Mouse (Mus musculus): ENCODE data around the gene Ifnlr1. TPM values are rescaled to one million over a fixed set of nuclear protein-coding genes. Genes with fewer than 3 reads are reported as not detected.

The Ifnlr1 gene
- total and polyA plus RNA-seq, 3 experiments: 0.03 TPM; not detected in 2

DNA sequence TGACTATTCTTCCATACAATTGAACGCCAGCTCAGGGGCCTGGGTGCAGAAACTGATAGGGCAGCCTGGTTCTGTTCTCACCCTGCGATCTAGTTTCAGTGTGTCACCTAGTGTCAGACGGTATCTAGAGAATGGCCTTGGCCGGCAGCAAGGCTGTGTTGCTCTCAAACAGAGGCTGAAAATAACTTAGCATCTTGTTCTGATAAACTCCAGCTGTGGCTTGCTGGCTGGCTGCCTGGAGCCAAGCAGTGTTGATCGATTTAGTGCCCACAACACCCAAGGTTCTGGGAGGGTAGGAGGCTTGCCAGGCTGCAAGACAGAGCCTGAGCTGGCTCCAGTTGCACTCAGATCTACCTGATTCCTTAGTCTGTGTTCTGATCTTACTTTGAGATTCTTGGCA, 27.6 kb upstream of the Ifnlr1 start:
- Histone ChIP-seq H3K36me3 (ENCODE audit: control insufficient read depth in 1 of 2, insufficient read depth in 2 of 2, low read length in 2 of 2) (no peaks in the 10 kb centered on the region), H3K4me3 (ENCODE audit: control insufficient read depth in 1 of 2, insufficient read depth in 1 of 2, low read depth in 2 of 2, low read length in 2 of 2) (no peak overlapping the region), H3K27me3 (ENCODE audit: control insufficient read depth in 1 of 2, insufficient read depth in 2 of 2, low read length in 2 of 2) (peaks cover 0 to 1% of the 10 kb centered on the region in 2 experiments; a peak in 3 of 4 replicates), H3K9ac (ENCODE audit: control insufficient read depth, low read depth, low read length, poor library complexity, severe bottlenecking) (no peak overlapping the region), H3K27ac (ENCODE audit: control insufficient read depth, low read depth, low read length) (no peak overlapping the region), H3K79me2 (ENCODE audit: control insufficient read depth, insufficient read depth, low read length, poor library complexity) (no peaks in the 10 kb centered on the region), H3K4me1 (ENCODE audit: control insufficient read depth in 1 of 2, insufficient read depth in 2 of 2, low read length in 2 of 2) (no peaks in the 10 kb centered on the region), H3K9me3 (replicated peaks; ENCODE audit: insufficient read depth, low read length) (no peaks in the 10 kb centered on the region)
- TF ChIP-seq E2F4 (IDR thresholded peaks at IDR 0.05; ENCODE audit: borderline replicate concordance, low read depth, low read length): no peak
- no peak for TF ChIP-seq EP300 (IDR thresholded peaks at IDR 0.05; ENCODE audit: low read depth in 1 of 2, low read length in 2 of 2)
- no peak for TF ChIP-seq POLR2AphosphoS5 (IDR thresholded peaks at IDR 0.05; ENCODE audit: borderline replicate concordance, low read depth, low read length)
- TF ChIP-seq ZC3H11A (IDR thresholded peaks at IDR 0.05; ENCODE audit: low read depth, low read length): no peak
- no peak for TF ChIP-seq USF2 (IDR thresholded peaks at IDR 0.05; ENCODE audit: borderline replicate concordance in 1 of 2, insufficient read depth in 1 of 2, low read depth in 1 of 2, low read length in 2 of 2)
- no peak for TF ChIP-seq POLR2AphosphoS2 (IDR thresholded peaks at IDR 0.05; ENCODE audit: low read length)
- TF ChIP-seq TCF12 (IDR thresholded peaks at IDR 0.05; ENCODE audit: low read depth, low read length): no peak
- TF ChIP-seq RAD21 (IDR thresholded peaks at IDR 0.05; ENCODE audit: low read depth, low read length): no peak
- TF ChIP-seq GABPA (IDR thresholded peaks at IDR 0.05; ENCODE audit: low read depth, low read length): no peak
- TF ChIP-seq ZNF384 (IDR thresholded peaks at IDR 0.05; ENCODE audit: low read depth, low read length): no peak
- no peak for TF ChIP-seq TAL1 (IDR thresholded peaks at IDR 0.05; ENCODE audit: low read length)
- TF ChIP-seq MXI1 (IDR thresholded peaks at IDR 0.05; ENCODE audit: low read depth, low read length): no peak
- no peak for TF ChIP-seq MYB (IDR thresholded peaks at IDR 0.05; ENCODE audit: low read depth, low read length)
- no peak for TF ChIP-seq NELFE (IDR thresholded peaks at IDR 0.05; ENCODE audit: low read depth, low read length)
- no peak for TF ChIP-seq HCFC1 (IDR thresholded peaks at IDR 0.05; ENCODE audit: low read depth, low read length)
- TF ChIP-seq NRF1 (IDR thresholded peaks at IDR 0.05; ENCODE audit: insufficient read depth, low read depth, low read length, poor library complexity, severe bottlenecking): no peak
- DNase-seq (ENCODE audit: low read depth, low spot score): no peak

DNA sequence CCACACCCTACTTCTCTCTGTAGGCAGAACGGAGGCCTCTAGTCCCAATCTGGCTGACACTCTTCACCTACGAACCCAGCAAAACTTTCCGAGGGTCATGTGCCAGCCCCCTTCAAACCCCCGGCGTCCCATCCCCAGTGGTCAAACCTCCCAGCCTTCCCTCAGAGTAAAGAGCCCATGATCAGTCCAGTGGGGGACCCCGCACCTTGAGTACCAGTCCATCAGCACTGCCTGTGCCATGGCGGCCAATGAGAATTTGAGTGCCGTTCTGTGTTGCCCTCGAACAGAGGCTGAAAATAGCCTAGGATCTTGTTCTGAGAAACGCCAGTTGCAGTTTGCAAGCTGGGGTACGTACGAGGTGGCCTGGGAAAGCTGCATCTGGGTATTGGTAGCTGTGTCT, 27.2 kb upstream of the Ifnlr1 start:
- Histone ChIP-seq H3K9ac (ENCODE audit: control insufficient read depth, low read depth, low read length, poor library complexity, severe bottlenecking) (no peak overlapping the region), H3K79me2 (ENCODE audit: control insufficient read depth, insufficient read depth, low read length, poor library complexity) (no peaks in the 10 kb centered on the region), H3K27ac (ENCODE audit: control insufficient read depth, low read depth, low read length) (no peak overlapping the region), H3K4me1 (ENCODE audit: control insufficient read depth in 1 of 2, insufficient read depth in 2 of 2, low read length in 2 of 2) (no peaks in the 10 kb centered on the region), H3K36me3 (ENCODE audit: control insufficient read depth in 1 of 2, insufficient read depth in 2 of 2, low read length in 2 of 2) (no peaks in the 10 kb centered on the region), H3K4me3 (ENCODE audit: control insufficient read depth in 1 of 2, insufficient read depth in 1 of 2, low read depth in 2 of 2, low read length in 2 of 2) (no peak overlapping the region), H3K9me3 (replicated peaks; ENCODE audit: insufficient read depth, low read length) (no peaks in the 10 kb centered on the region), H3K27me3 (ENCODE audit: control insufficient read depth in 1 of 2, insufficient read depth in 2 of 2, low read length in 2 of 2) (peaks cover 0 to 1% of the 10 kb centered on the region in 2 experiments; a peak in 3 of 4 replicates)
- no peak for DNase-seq (ENCODE audit: low read depth, low spot score)
- no peak for TF ChIP-seq BHLHE40 (IDR thresholded peaks at IDR 0.05; ENCODE audit: borderline replicate concordance, low read depth, low read length)
- TF ChIP-seq CHD2 (IDR thresholded peaks at IDR 0.05; ENCODE audit: low read length): no peak
- TF ChIP-seq ZNF384 (IDR thresholded peaks at IDR 0.05; ENCODE audit: low read depth, low read length): no peak
- TF ChIP-seq TCF12 (IDR thresholded peaks at IDR 0.05; ENCODE audit: low read depth, low read length): no peak
- TF ChIP-seq NRF1 (IDR thresholded peaks at IDR 0.05; ENCODE audit: insufficient read depth, low read depth, low read length, poor library complexity, severe bottlenecking): no peak
- no peak for TF ChIP-seq TAL1 (IDR thresholded peaks at IDR 0.05; ENCODE audit: low read length)
- no peak for TF ChIP-seq HCFC1 (IDR thresholded peaks at IDR 0.05; ENCODE audit: low read depth, low read length)
- no peak for TF ChIP-seq E2F4 (IDR thresholded peaks at IDR 0.05; ENCODE audit: borderline replicate concordance, low read depth, low read length)
- TF ChIP-seq ELF1 (IDR thresholded peaks at IDR 0.05; ENCODE audit: low read depth, low read length): no peak
- no peak for TF ChIP-seq USF1 (IDR thresholded peaks at IDR 0.05; ENCODE audit: low read depth, low read length)
- TF ChIP-seq USF2 (IDR thresholded peaks at IDR 0.05; ENCODE audit: borderline replicate concordance in 1 of 2, insufficient read depth in 1 of 2, low read depth in 1 of 2, low read length in 2 of 2): no peak
- TF ChIP-seq CTCF (IDR thresholded peaks at IDR 0.05 in 2 of 3, conservative IDR thresholded peaks at IDR 0.05 in 1 of 3; ENCODE audit: control insufficient read depth in 1 of 3, insufficient read depth in 1 of 3, low read depth in 2 of 3, low read length in 3 of 3, poor library complexity in 1 of 3, severe bottlenecking in 1 of 3): no peak
- TF ChIP-seq MYB (IDR thresholded peaks at IDR 0.05; ENCODE audit: low read depth, low read length): no peak
- no peak for TF ChIP-seq SMC3 (IDR thresholded peaks at IDR 0.05; ENCODE audit: low read depth, low read length)
- no peak for TF ChIP-seq EP300 (IDR thresholded peaks at IDR 0.05; ENCODE audit: low read depth in 1 of 2, low read length in 2 of 2)
- no peak for TF ChIP-seq POLR2A (IDR thresholded peaks at IDR 0.05; ENCODE audit: control insufficient read depth in 1 of 2, insufficient read depth in 1 of 2, low read depth in 1 of 2, low read length in 2 of 2, poor library complexity in 1 of 2)
- TF ChIP-seq RCOR1 (IDR thresholded peaks at IDR 0.05; ENCODE audit: low read depth, low read length): no peak
- no peak for TF ChIP-seq GABPA (IDR thresholded peaks at IDR 0.05; ENCODE audit: low read depth, low read length)
- no peak for TF ChIP-seq POLR2AphosphoS2 (IDR thresholded peaks at IDR 0.05; ENCODE audit: low read length)
- no peak for TF ChIP-seq MXI1 (IDR thresholded peaks at IDR 0.05; ENCODE audit: low read depth, low read length)
